Mouse (Mus musculus) hindbrain, postnatal 0 days (tissue): ENCODE data around the gene Theg. TPM values are rescaled to one million over a fixed set of nuclear protein-coding genes. Genes with fewer than 3 reads are reported as not detected.

Source experiments
- ATAC-seq: fragments of 200-750 bp; cut with Nextera tagmentation; 2 replicates; pipeline ENCODE4 v1.8.0; 2017; ENCODE audit warnings: mild to moderate bottlenecking, moderate TSS enrichment, moderate library complexity
- DNase-seq: peaks from one replicate; pipeline ENCODE4 v3.0.0-alpha.2; 2015; ENCODE audit warnings: low spot score
- H3K27ac ChIP-seq: fragments of 300-500 bp; sonication (generic); 2 replicates; pipeline ENCODE4 v1.5.1; 2014; ENCODE audit warnings: mild to moderate bottlenecking
- H3K27me3 ChIP-seq: fragments of 300-500 bp; sonication (generic); 2 replicates; pipeline ENCODE4 v1.6.1; 2014; ENCODE audit warnings: low read length, mixed read lengths; ENCODE audit not compliant: insufficient read depth
- H3K36me3 ChIP-seq: fragments of 300-500 bp; sonication (generic); 2 replicates; pipeline ENCODE4 v1.6.1; 2014; ENCODE audit warnings: low read length, mixed read lengths; ENCODE audit not compliant: insufficient read depth
- H3K4me1 ChIP-seq: fragments of 300-500 bp; sonication (generic); 2 replicates; pipeline ENCODE4 v1.6.1; 2014; ENCODE audit warnings: antibody characterized with exemption, low read length, mixed read lengths; ENCODE audit not compliant: insufficient read depth
- H3K4me2 ChIP-seq: fragments of 300-500 bp; sonication (generic); 2 replicates; pipeline ENCODE4 v1.6.1; 2014; ENCODE audit warnings: low read depth, mild to moderate bottlenecking, low read length, moderate library complexity, mixed read lengths
- H3K4me3 ChIP-seq: fragments of 300-500 bp; sonication (generic); 2 replicates; pipeline ENCODE4 v1.5.1; 2014; ENCODE audit warnings: low read length
- H3K9ac ChIP-seq: fragments of 300-500 bp; sonication (generic); replicated peaks from 2 replicates; pipeline ENCODE4 v1.6.1; 2014; ENCODE audit warnings: mild to moderate bottlenecking, low read length, moderate library complexity, mixed read lengths
- H3K9me3 ChIP-seq: fragments of 300-500 bp; sonication (generic); 2 replicates; pipeline ENCODE4 v1.6.1; 2016; ENCODE audit warnings: low read length, mixed read lengths
- CTCF ChIP-seq: IDR thresholded peaks from 2 replicates; pipeline ENCODE4 v1.5.1; 2016; ENCODE audit warnings: antibody characterized with exemption, control low read depth, low read depth
- WGBS: fragments of 180-500 bp; shearing (Covaris S2); extraction: QIAGEN DNeasy Blood & Tissue Kit; methylation state at CpG from one replicate; pipeline ENCODE4 v1.1.7; 2014; 5-methylcytosine and 5-hydroxymethylcytosine counted together
- polyA plus RNA-seq: library from polyadenylated mRNA; unstranded; fragments of >200 nt; fragmentation: Nextera tagmentation; extraction: Ambion mirVana; gene quantifications from 2 replicates; pipeline ENCODE4 v1.2.1, GENCODE M21; 2015
- total RNA-seq: library from RNA; depleted of rRNA; stranded (reverse); fragments of >200 nt; gene quantifications from 2 replicates; pipeline ENCODE4 v1.2.3, GENCODE M21; 2014

The Theg gene
- total and polyA plus RNA-seq, 2 experiments from 2014 or later: not detected

DNA sequence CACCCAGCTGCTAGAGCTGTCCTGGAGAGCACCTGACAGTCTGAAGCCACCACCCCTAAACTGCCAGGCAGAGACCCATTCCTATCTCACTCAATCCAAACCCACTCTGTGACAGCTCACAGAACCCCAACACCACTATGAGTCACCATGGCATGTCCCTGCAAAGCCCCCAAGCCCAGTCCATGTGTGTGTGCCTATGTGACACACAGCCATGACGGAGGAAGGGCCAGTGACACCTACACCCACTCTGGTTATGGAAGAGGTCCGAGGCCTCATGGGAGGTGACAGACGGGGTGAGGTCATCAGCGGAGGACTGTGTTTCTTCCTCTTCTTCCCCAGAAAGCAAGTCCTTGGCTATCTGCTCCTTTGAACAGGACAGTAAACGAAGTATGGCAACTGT, 38.6 kb downstream of the Theg start:
- peaks cover 7% of the 10 kb centered on the region for H3K4me1 ChIP-seq
- H3K36me3 ChIP-seq: peaks cover 58% of the 10 kb centered on the region
- H3K4me3 ChIP-seq: no peak overlapping the region
- H3K27ac ChIP-seq: no peak overlapping the region
- no peaks in the 10 kb centered on the region for H3K9me3 ChIP-seq
- H3K9ac ChIP-seq: no peak overlapping the region
- ATAC-seq (no peak), DNase-seq (no peak)
- H3K27me3 ChIP-seq: no peaks in the 10 kb centered on the region
- WGBS: 94% methylated on average over 5 of the region's 5 CpGs
- TF ChIP-seq CTCF: no peak
- H3K4me2 ChIP-seq: no peak overlapping the region

DNA sequence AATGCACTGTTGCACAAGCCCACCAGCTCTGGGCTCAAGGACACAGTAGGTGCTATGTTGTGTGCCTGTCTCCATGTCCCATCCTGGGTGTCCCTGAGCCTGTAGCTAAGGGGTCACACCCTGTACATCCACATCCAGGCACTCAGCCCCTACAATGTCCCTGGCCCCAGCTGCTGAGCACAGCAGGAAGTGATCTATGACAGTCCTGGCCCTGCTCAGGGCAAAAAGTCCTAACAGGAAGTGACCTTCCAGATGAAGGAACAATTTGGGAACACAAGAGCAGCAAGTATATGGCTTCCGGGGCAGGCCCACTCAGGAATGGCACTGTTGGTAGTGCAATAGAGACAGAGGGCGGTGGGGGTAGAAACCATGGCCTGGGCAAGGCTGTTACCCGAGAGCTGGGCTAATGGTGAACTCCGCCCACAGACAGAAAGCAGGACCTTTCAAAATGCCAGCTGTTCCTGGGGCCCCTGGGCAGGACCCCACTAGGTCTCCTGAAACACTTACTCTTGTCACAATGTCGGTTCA, 39.9 kb downstream of the Theg start:
- Histone ChIP-seq H3K9me3 (no peaks in the 10 kb centered on the region), H3K4me1 (no peaks in the 10 kb centered on the region), H3K27me3 (no peaks in the 10 kb centered on the region), H3K4me2 (no peak overlapping the region), H3K27ac (no peak overlapping the region), H3K9ac (no peak overlapping the region), H3K4me3 (no peak overlapping the region), H3K36me3 (peaks cover 70% of the 10 kb centered on the region)
- 86% methylated on average over 5 of the region's 5 CpGs for WGBS
- ATAC-seq (no peak), DNase-seq (no peak)
- no peak for TF ChIP-seq CTCF

GRCm38 (mm10) chr10:79546483-79546882, 40.6 kb downstream of the Theg start:
- DNase-seq: no peak
- no peak for TF ChIP-seq CTCF
- Histone ChIP-seq H3K9me3 (no peaks in the 10 kb centered on the region), H3K4me2 (no peak overlapping the region), H3K9ac (no peak overlapping the region), H3K27me3 (no peaks in the 10 kb centered on the region), H3K4me3 (no peak overlapping the region), H3K27ac (no peak overlapping the region), H3K36me3 (peaks cover 71% of the 10 kb centered on the region), H3K4me1 (no peaks in the 10 kb centered on the region)
- 93% methylated on average over 11 of the region's 11 CpGs for WGBS
- no peak for ATAC-seq

GRCm38 (mm10) chr10:79545891-79546290, 41.2 kb downstream of the Theg start:
- ATAC-seq: no peak
- no peak for DNase-seq
- Histone ChIP-seq H3K4me2 (no peak overlapping the region), H3K4me3 (no peak overlapping the region), H3K27ac (no peak overlapping the region), H3K9me3 (no peaks in the 10 kb centered on the region), H3K27me3 (no peaks in the 10 kb centered on the region), H3K4me1 (no peaks in the 10 kb centered on the region), H3K36me3 (peaks cover 76% of the 10 kb centered on the region), H3K9ac (no peak overlapping the region)
- TF ChIP-seq CTCF: no peak
- 88% methylated on average over 12 of the region's 12 CpGs for WGBS

DNA sequence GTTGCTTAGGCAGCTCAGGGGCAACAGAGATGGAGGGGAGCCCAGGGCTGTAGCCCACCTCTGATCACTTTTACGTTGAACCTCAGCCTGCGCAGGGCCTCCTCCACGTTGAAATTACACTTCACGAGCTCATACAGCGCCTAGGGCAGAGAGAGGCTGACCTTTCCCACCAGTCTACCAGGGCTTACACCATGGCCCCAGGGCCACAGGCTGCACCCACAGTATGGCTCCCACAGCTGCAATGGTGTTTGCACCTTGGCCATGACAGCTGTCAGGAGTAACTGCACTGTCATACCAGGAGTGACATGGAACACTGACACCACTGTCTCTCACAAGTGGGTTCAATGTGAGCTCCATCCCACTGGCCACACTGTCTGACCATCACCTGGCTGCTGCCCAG, 42.5 kb downstream of the Theg start:
- no peak overlapping the region for H3K27ac ChIP-seq
- TF ChIP-seq CTCF: no peak
- DNase-seq: no peak
- H3K9me3 ChIP-seq: no peaks in the 10 kb centered on the region
- 95% methylated on average over 5 of the region's 5 CpGs for WGBS
- no peak for ATAC-seq
- H3K4me1 ChIP-seq: no peaks in the 10 kb centered on the region
- H3K9ac ChIP-seq: no peak overlapping the region
- no peak overlapping the region for H3K4me3 ChIP-seq
- H3K36me3 ChIP-seq: peaks cover 81% of the 10 kb centered on the region
- H3K4me2 ChIP-seq: no peak overlapping the region
- H3K27me3 ChIP-seq: no peaks in the 10 kb centered on the region

DNA sequence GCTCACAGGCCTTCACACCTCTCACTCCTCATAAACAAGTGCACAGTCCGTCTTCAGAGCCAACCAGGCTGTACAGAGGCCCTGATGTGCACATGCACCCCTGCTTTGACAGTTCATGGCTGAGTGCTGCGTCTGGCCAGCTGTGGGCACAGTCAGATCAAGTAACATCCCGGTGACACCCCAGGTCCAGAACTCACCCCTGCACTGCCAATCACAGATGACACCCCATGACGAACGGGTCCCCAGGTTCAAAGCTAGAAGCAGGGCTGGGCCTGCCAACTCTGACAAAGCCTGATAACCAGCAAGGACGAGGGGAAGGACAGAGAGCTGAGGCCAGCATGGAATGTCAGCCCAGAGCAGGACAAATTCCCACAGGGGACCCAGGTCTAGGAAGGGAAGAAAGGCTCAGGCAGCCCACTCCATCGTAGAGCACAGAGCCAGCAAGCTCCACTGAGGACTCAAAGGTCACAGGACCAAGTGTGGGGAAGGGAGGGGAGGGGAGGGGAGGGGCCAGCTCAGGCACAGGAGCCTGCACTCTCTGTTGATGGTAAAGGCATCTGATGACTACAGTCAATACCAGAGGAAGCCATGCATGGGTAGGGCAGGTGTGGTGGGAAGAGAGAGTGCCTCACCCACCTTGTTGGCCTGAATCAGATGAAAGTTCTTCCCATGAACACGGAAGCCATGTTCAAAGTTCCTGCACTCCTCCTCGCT, 43.1 kb downstream of the Theg start:
- no peak for ATAC-seq
- no peak for DNase-seq
- H3K36me3 ChIP-seq: peaks cover 79% of the 10 kb centered on the region

GRCm38 (mm10) chr10:79542171-79542570, 45.0 kb downstream of the Theg start:
- ATAC-seq: no peak
- no peaks in the 10 kb centered on the region for H3K4me1 ChIP-seq
- 83% methylated on average over 11 of the region's 11 CpGs for WGBS
- no peak for DNase-seq
- H3K9ac ChIP-seq: no peak overlapping the region
- peaks cover 63% of the 10 kb centered on the region for H3K36me3 ChIP-seq
- H3K4me3 ChIP-seq: no peak overlapping the region
- H3K9me3 ChIP-seq: no peaks in the 10 kb centered on the region
- H3K27ac ChIP-seq: no peak overlapping the region
- no peak overlapping the region for H3K4me2 ChIP-seq
- H3K27me3 ChIP-seq: no peaks in the 10 kb centered on the region
- TF ChIP-seq CTCF: no peak

More for the DNA sequence above, 43.1 kb downstream of the Theg start:
- no peaks in the 10 kb centered on the region for H3K9me3 ChIP-seq
- H3K4me3 ChIP-seq: no peak overlapping the region
- 88% methylated on average over 9 of the region's 9 CpGs for WGBS
- H3K27me3 ChIP-seq: no peaks in the 10 kb centered on the region
- H3K4me1 ChIP-seq: no peaks in the 10 kb centered on the region
- no peak overlapping the region for H3K4me2 ChIP-seq
- TF ChIP-seq CTCF: no peak
- H3K9ac ChIP-seq: no peak overlapping the region
- H3K27ac ChIP-seq: no peak overlapping the region
